29 mouse cellular contexts compared by ENCODE assay signal in the genomic region with DNA sequence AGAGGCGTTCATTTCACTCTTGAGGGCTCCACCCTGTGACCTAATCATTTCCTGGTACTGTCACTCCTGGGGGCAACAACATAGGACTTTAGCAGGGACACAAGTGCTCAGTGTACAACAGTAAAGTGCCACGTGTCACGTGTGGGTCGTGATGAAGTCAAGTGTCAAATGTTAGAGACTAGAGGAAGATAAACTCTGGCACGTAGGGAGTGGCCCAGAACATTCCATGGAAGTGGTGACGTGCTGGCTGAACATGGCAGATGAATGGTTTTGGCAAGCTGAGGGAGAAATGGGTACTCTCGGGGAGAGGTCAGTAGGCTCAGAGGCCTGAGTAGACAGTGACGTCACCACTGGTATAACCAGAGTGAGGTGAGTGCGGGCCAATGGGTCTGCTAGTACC. TPM values are rescaled to one million over a fixed set of nuclear protein-coding genes. Genes with fewer than 3 reads are reported as not detected.
A peak's percentile ranks its signal among the peaks of the same experiment; 100 is the strongest.
DNase-seq lines count a peak whose midpoint lies in the region; ATAC-seq and TF ChIP-seq lines count a peak whose summit lies in the region.
"Had no signal": no experiment of that assay in that cellular context is flagged by ENCODE, and none has a peak within 500 bp of the region (broad histone marks: within the 10 kb centered on the region; RNA-seq: fewer than 3 reads in every experiment).

No protein-coding gene starts in this region.

- ATAC-seq in heart, embryonic 14.5 days (ENCODE audit: insufficient number of reproducible peaks, insufficient read depth, low FRiP score, low read depth) = peak; percentile 25; the same call in 1 of the 2 replicates
- peak; percentile 91 for ATAC-seq in stomach, postnatal 0 days (ENCODE audit: low FRiP score, low TSS enrichment)
- ATAC-seq: forebrain, embryonic 16.5 days; midbrain, embryonic 16.5 days had no signal

- 63% methylated on average over 9 of the region's 9 CpGs for WGBS in cerebellum, adult 2 months
- 39% methylated on average over 9 of the region's 9 CpGs for WGBS in heart, embryonic 14.5 days
- 69% methylated on average over 9 of the region's 9 CpGs for WGBS in stomach, postnatal 0 days

- no peaks in the 10 kb centered on the region for H3K27me3 ChIP-seq in cerebellum, adult 2 months (ENCODE audit: control insufficient read depth, insufficient read depth, low read length)
- no peaks in the 10 kb centered on the region for H3K27me3 ChIP-seq in heart, embryonic 14.5 days (ENCODE audit: control insufficient read depth, insufficient read depth, low read length)
- no peaks in the 10 kb centered on the region for H3K27me3 ChIP-seq in stomach, postnatal 0 days (ENCODE audit: control insufficient read depth, insufficient read depth, low read length)
- H3K27me3 ChIP-seq: heart, embryonic 15.5 days; hindbrain, embryonic 13.5 days; limb, embryonic 15.5 days; stomach, embryonic 15.5 days had no signal

- no peaks in the 10 kb centered on the region for H3K36me3 ChIP-seq in heart, embryonic 14.5 days (ENCODE audit: control insufficient read depth, insufficient read depth, low read length)
- no peaks in the 10 kb centered on the region for H3K36me3 ChIP-seq in stomach, postnatal 0 days (ENCODE audit: control insufficient read depth, insufficient read depth, low read length)
- H3K36me3 ChIP-seq: heart, embryonic 15.5 days; hindbrain, embryonic 13.5 days; limb, embryonic 10.5 days; limb, embryonic 15.5 days; midbrain, embryonic 10.5 days; stomach, embryonic 15.5 days had no signal

- H3K4me3 ChIP-seq in cerebellum, adult 2 months (replicated peaks; ENCODE audit: insufficient read depth, low read depth, low read length) = no peak overlapping the region
- no peak overlapping the region for H3K4me3 ChIP-seq in heart, embryonic 14.5 days (ENCODE audit: control insufficient read depth in 1 of 2, insufficient read depth in 1 of 2, low read depth in 1 of 2, low read length in 2 of 2)
- H3K4me3 ChIP-seq in stomach, postnatal 0 days (ENCODE audit: low read depth, low read length) = no peak overlapping the region
- H3K4me3 ChIP-seq: erythroblast, embryonic 14.5 days; heart, embryonic 15.5 days; hindbrain, embryonic 13.5 days; limb, embryonic 10.5 days; limb, embryonic 15.5 days; midbrain, embryonic 10.5 days; stomach, embryonic 15.5 days had no signal

- TF ChIP-seq CTCF in cerebellum, adult 2 months (IDR thresholded peaks at IDR 0.05; ENCODE audit: borderline replicate concordance, insufficient read depth, low read depth, low read length) = no peak
- TF ChIP-seq CTCF in stomach, postnatal 0 days (IDR thresholded peaks at IDR 0.05; ENCODE audit: low read depth) = no peak

- no peak for TF ChIP-seq POLR2A in cerebellum, adult 2 months (IDR thresholded peaks at IDR 0.05; ENCODE audit: borderline replicate concordance, insufficient read depth, low read length)

- TF ChIP-seq EP300 in stomach, postnatal 0 days (optimal IDR thresholded peaks at IDR 0.05) = no peak

- intact Hi-C loops in heart, postnatal 25 days (cut with DNase I) = loop anchor here (5.0 kb wide), 1 partner anchor 48 kb away; a partner anchor contains a TSS

- DNase-seq in cerebellum, adult 2 months = no peak
- no peak for DNase-seq in cerebellum, adult 11-12 months
- DNase-seq in heart, postnatal 25 days (ENCODE audit: low spot score) = no peak
- DNase-seq in kidney, adult 11 months = peak; percentile 30
- DNase-seq in kidney, postnatal 10 days = no peak
- DNase-seq in stomach, postnatal 0 days (ENCODE audit: low spot score) = peak; percentile 48
- no peak for DNase-seq in layer of hippocampus, adult 11-12 months (ENCODE audit: low spot score)
- DNase-seq: adrenal gland, postnatal 10 days; cerebellum, adult 11 months; cerebellum, postnatal 10 days; gastrocnemius, postnatal 10 days; kidney, adult 18-20 months; layer of hippocampus, adult 9-11 months; lung, embryonic 14.5 days; right cerebral cortex, postnatal 25 days; thymus, postnatal 14 days had no signal

- peak overlapping the region; percentile 75 for H3K27ac ChIP-seq in cerebellum, adult 2 months (ENCODE audit: insufficient read depth, low read length)
- H3K27ac ChIP-seq in heart, embryonic 14.5 days (replicated peaks in 1 of 2; ENCODE audit: control insufficient read depth in 1 of 2, insufficient read depth in 1 of 2, low read depth in 2 of 2, low read length in 2 of 2) = no peak overlapping the region
- H3K27ac ChIP-seq in stomach, postnatal 0 days (replicated peaks) = no peak overlapping the region
- H3K27ac ChIP-seq: heart, embryonic 15.5 days; hindbrain, embryonic 13.5 days; kidney, postnatal 0 days; limb, embryonic 10.5 days; limb, embryonic 15.5 days; liver, embryonic 14.5 days; midbrain, embryonic 10.5 days; stomach, embryonic 15.5 days had no signal

- H3K4me2 ChIP-seq in heart, embryonic 14.5 days (ENCODE audit: low read length) = no peak overlapping the region
- H3K4me2 ChIP-seq in stomach, postnatal 0 days (replicated peaks; ENCODE audit: low read depth) = no peak overlapping the region
- H3K4me2 ChIP-seq: heart, embryonic 15.5 days; hindbrain, embryonic 13.5 days; limb, embryonic 15.5 days; lung, embryonic 14.5 days; stomach, embryonic 15.5 days had no signal

- H3K9me3 ChIP-seq in heart, embryonic 14.5 days (ENCODE audit: control insufficient read depth, low read length) = no peaks in the 10 kb centered on the region
- H3K9me3 ChIP-seq in stomach, postnatal 0 days (ENCODE audit: control insufficient read depth, low read length) = no peaks in the 10 kb centered on the region
- H3K9me3 ChIP-seq: heart, embryonic 15.5 days; hindbrain, embryonic 13.5 days; limb, embryonic 10.5 days; limb, embryonic 15.5 days; midbrain, embryonic 10.5 days; stomach, embryonic 15.5 days had no signal

- H3K4me1 ChIP-seq in cerebellum, adult 2 months (ENCODE audit: control insufficient read depth, insufficient read depth, low read length) = peaks cover 57% of the 10 kb centered on the region
- peaks cover 15 to 18% of the 10 kb centered on the region in 2 experiments for H3K4me1 ChIP-seq in heart, embryonic 14.5 days (ENCODE audit: control insufficient read depth in 2 of 2, insufficient read depth in 2 of 2, low read length in 2 of 2)
- no peaks in the 10 kb centered on the region for H3K4me1 ChIP-seq in stomach, postnatal 0 days (replicated peaks; ENCODE audit: control insufficient read depth, insufficient read depth)
- H3K4me1 ChIP-seq: limb, embryonic 15.5 days; stomach, embryonic 15.5 days had no signal

- no peak overlapping the region for H3K9ac ChIP-seq in heart, embryonic 14.5 days (ENCODE audit: low read length)
- no peak overlapping the region for H3K9ac ChIP-seq in stomach, postnatal 0 days (ENCODE audit: low read length)
- H3K9ac ChIP-seq: heart, embryonic 15.5 days; hindbrain, embryonic 13.5 days; limb, embryonic 15.5 days; liver, embryonic 14.5 days; lung, embryonic 14.5 days; stomach, embryonic 15.5 days had no signal

RNA-seq across cellular contexts. Expression of a gene that starts 45.7 kb away (rescaled TPM):
- polyA plus RNA-seq in cerebellum, adult 2 months (2012; rRNA removed) = 574 and 684 TPM in 2 replicates
- polyA plus RNA-seq in heart, embryonic 14.5 days (2014; fragmentation: Nextera tagmentation; extraction: Ambion mirVana) = 7.1 and 8.4 TPM in 2 replicates
- 1 to 10 TPM; 3.0 to 4.3 TPM for total RNA-seq in heart, postnatal 25 days (2021)
- 19.1 and 21.7 TPM in 2 replicates for polyA plus RNA-seq in stomach, postnatal 0 days (2015; fragmentation: Nextera tagmentation; extraction: Ambion mirVana)
- total RNA-seq: CH12.LX had no signal
- polyA plus RNA-seq: erythroblast, embryonic 14.5 days had no signal

Comparison
In these comparisons a context has a peak if more than half of its experiments do, and no peak if none do; other contexts are left out.
1. DNase-seq: peak in kidney, adult 11 months (single experiment) and stomach, postnatal 0 days (single experiment); none in cerebellum, adult 2 months (0 of 2), cerebellum, adult 11-12 months (single experiment), heart, postnatal 25 days (single experiment), kidney, postnatal 10 days (single experiment) and layer of hippocampus, adult 11-12 months (single experiment).
2. RNA of a gene that starts 45.7 kb away (polyA plus RNA-seq): 574 to 684 TPM in cerebellum, adult 2 months; 19.1 to 21.7 TPM in stomach, postnatal 0 days and 7.1 to 8.4 TPM in heart, embryonic 14.5 days; every median in the first group is over 10 times any median in the second.